Mouse (Mus musculus): ENCODE data around the gene Platr17.
"Not testable (repeated sequence)": the region's sequence is repeated elsewhere in the genome, so short reads cannot be mapped to it uniquely, and the experiment has no call there.

The Platr17 gene

GRCm38 (mm10) chr17:33903911-33904651 is 854 bp upstream of the Platr17 start:
- not testable (repeated sequence) for DNase-seq

GRCm38 (mm10) chr17:33908331-33909076 is 3.6 kb downstream of the Platr17 start:
- peak; percentile 60 to 70 for DNase-seq

GRCm38 (mm10) chr17:33909077-33909868 is 4.3 kb downstream of the Platr17 start, which contains the start of gene Daxx:
Daxx (plus strand) TSS chr17:33909414.
- DNase-seq: peak; percentile 98 to 99

- DNase-seq: peak; percentile 62 to 75
Measured at GRCm38 (mm10) chr17:33909869-33910250, 4.9 kb downstream of the Platr17 start.

- no peak for DNase-seq
Measured at GRCm38 (mm10) chr17:33910346-33911051, 5.6 kb downstream of the Platr17 start.

GRCm38 (mm10) chr17:33911052-33911812 is 6.3 kb downstream of the Platr17 start:
- DNase-seq: no peak

GRCm38 (mm10) chr17:33911813-33912414 is 7.0 kb downstream of the Platr17 start:
- no peak for DNase-seq

- no peak for DNase-seq
Measured at GRCm38 (mm10) chr17:33913264-33913663, 8.3 kb downstream of the Platr17 start.

GRCm38 (mm10) chr17:33913905-33914304 is 9.0 kb downstream of the Platr17 start:
- DNase-seq: no peak

GRCm38 (mm10) chr17:33914969-33915391 is 10.0 kb downstream of the Platr17 start:
- no peak for DNase-seq

- DNase-seq: peak; percentile 98 to 99
Measured at GRCm38 (mm10) chr17:33915671-33916250, 10.8 kb downstream of the Platr17 start, which contains the start of the genes Tapbp and Zbtb22. Tapbp (plus strand) TSS chr17:33915899. Zbtb22 (plus strand) TSS chr17:33915904.

- no peak for DNase-seq
Measured at GRCm38 (mm10) chr17:33916294-33916693, 11.4 kb downstream of the Platr17 start.

- DNase-seq: peak in 1 of 2 experiments; percentile 62
Measured at GRCm38 (mm10) chr17:33916847-33917655, 12.1 kb downstream of the Platr17 start.

- DNase-seq: peak in 1 of 2 experiments; percentile 38
Measured at GRCm38 (mm10) chr17:33917656-33918292, 12.8 kb downstream of the Platr17 start.

- peak in 1 of 2 experiments; percentile 54 for DNase-seq
Measured at GRCm38 (mm10) chr17:33918293-33919203, 13.6 kb downstream of the Platr17 start.

- DNase-seq: peak; percentile 87 to 95
Measured at GRCm38 (mm10) chr17:33919351-33920281, 14.7 kb downstream of the Platr17 start.

All from kidney, postnatal 25 days (tissue).